Mouse (Mus musculus) MEL (cell line): ENCODE data around the gene Ergic2. TPM values are rescaled to one million over a fixed set of nuclear protein-coding genes. Genes with fewer than 3 reads are reported as not detected.

Experiments used
- DNase-seq: peaks from one replicate; pipeline ENCODE4 v3.0.0; 2011; ENCODE audit warnings: low read depth, low spot score
- H3K27ac ChIP-seq: 2 replicates; pipeline ENCODE4 v1.5.1; 2012; ENCODE audit warnings: low read depth, mild to moderate bottlenecking, control low read depth, low read length, moderate library complexity; ENCODE audit not compliant: control insufficient read depth
- H3K27me3 ChIP-seq, 2 experiments: fragments of 150-350 bp in 1 of 2; sonication (generic) in 1 of 2; 2 replicates each; pipeline ENCODE4 v1.6.1; 2012; ENCODE audit warnings: low read length in 2 of 2, mild to moderate bottlenecking in 2 of 2, improper control_type of control experiment in 1 of 2, moderate library complexity in 1 of 2; ENCODE audit not compliant: insufficient read depth in 2 of 2, control insufficient read depth in 1 of 2
- H3K36me3 ChIP-seq, 2 experiments: 2 replicates each; pipeline ENCODE4 v1.6.1; 2012 to 2014; ENCODE audit warnings: low read length in 2 of 2, improper control_type of control experiment in 1 of 2, inconsistent platforms in 1 of 2, mild to moderate bottlenecking in 1 of 2; ENCODE audit not compliant: insufficient read depth in 2 of 2, control insufficient read depth in 1 of 2
- H3K4me1 ChIP-seq, 2 experiments: fragments of 150-350 bp in 1 of 2; sonication (generic) in 1 of 2; 2 replicates each; pipeline ENCODE4 v1.6.1; 2012; ENCODE audit warnings: low read length in 2 of 2, improper control_type of control experiment in 1 of 2, mild to moderate bottlenecking in 1 of 2; ENCODE audit not compliant: insufficient read depth in 2 of 2, control insufficient read depth in 1 of 2
- H3K4me3 ChIP-seq, 2 experiments: fragments of 150-350 bp in 1 of 2; sonication (generic) in 1 of 2; 2 replicates each; pipeline ENCODE4 v1.5.1; 2012; ENCODE audit warnings: low read depth in 2 of 2, low read length in 2 of 2, mild to moderate bottlenecking in 2 of 2, moderate library complexity in 2 of 2, control low read depth in 1 of 2, improper control_type of control experiment in 1 of 2; ENCODE audit not compliant: control insufficient read depth in 1 of 2, insufficient read depth in 1 of 2
- H3K79me2 ChIP-seq: 2 replicates; pipeline ENCODE4 v1.6.1; 2012; ENCODE audit warnings: mild to moderate bottlenecking, low read length, moderate library complexity; ENCODE audit not compliant: control insufficient read depth, poor library complexity, insufficient read depth
- H3K9ac ChIP-seq: 2 replicates; pipeline ENCODE4 v1.6.1; 2012; ENCODE audit warnings: low read depth, mild to moderate bottlenecking, control low read depth, low read length, moderate library complexity; ENCODE audit not compliant: control insufficient read depth, poor library complexity, severe bottlenecking
- H3K9me3 ChIP-seq: fragments of 150-350 bp; sonication (generic); replicated peaks from 2 replicates; pipeline ENCODE4 v1.6.1; 2012; ENCODE audit warnings: mild to moderate bottlenecking, low read length, improper control_type of control experiment, moderate library complexity; ENCODE audit not compliant: insufficient read depth
- CHD1 ChIP-seq: IDR thresholded peaks from 2 replicates; pipeline ENCODE4 v1.6.1; 2012; ENCODE audit warnings: low read depth, mild to moderate bottlenecking, inconsistent platforms, low read length, improper control_type of control experiment
- CTCF ChIP-seq, 3 experiments: IDR thresholded peaks in 2 of 3; conservative IDR thresholded peaks in 1 of 3; 2 replicates each; pipeline ENCODE4 v1.5.1; 2011 to 2012; ENCODE audit warnings: low read length in 3 of 3, low read depth in 2 of 3, mild to moderate bottlenecking in 2 of 3, improper control_type of control experiment in 1 of 3, inconsistent platforms in 1 of 3, mixed read lengths in 1 of 3, moderate library complexity in 1 of 3; ENCODE audit not compliant: control insufficient read depth in 1 of 3, insufficient read depth in 1 of 3, poor library complexity in 1 of 3, severe bottlenecking in 1 of 3
- EP300 ChIP-seq, 2 experiments: IDR thresholded peaks; 2 replicates each; pipeline ENCODE4 v1.6.1; 2011; ENCODE audit warnings: improper control_type of control experiment in 2 of 2, low read length in 2 of 2, low read depth in 1 of 2, mild to moderate bottlenecking in 1 of 2
- GABPA ChIP-seq: IDR thresholded peaks from 2 replicates; pipeline ENCODE4 v1.6.1; 2012; ENCODE audit warnings: low read depth, mild to moderate bottlenecking, inconsistent platforms, low read length, improper control_type of control experiment, moderate library complexity
- HCFC1 ChIP-seq: IDR thresholded peaks from 2 replicates; pipeline ENCODE4 v1.6.1; 2012; ENCODE audit warnings: low read depth, mild to moderate bottlenecking, inconsistent platforms, low read length, improper control_type of control experiment, moderate library complexity
- JUND ChIP-seq: IDR thresholded peaks from 2 replicates; pipeline ENCODE4 v1.6.1; 2011; ENCODE audit warnings: low read depth, mild to moderate bottlenecking, improper control_type of control experiment, low read length
- MAFK ChIP-seq: IDR thresholded peaks from 2 replicates; pipeline ENCODE4 v1.6.1; 2011; ENCODE audit warnings: low read depth, mild to moderate bottlenecking, low read length, improper control_type of control experiment, borderline replicate concordance
- POLR2AphosphoS5 ChIP-seq: IDR thresholded peaks from 2 replicates; pipeline ENCODE4 v1.6.1; 2012; ENCODE audit warnings: low read depth, borderline replicate concordance, mild to moderate bottlenecking, inconsistent platforms, low read length, moderate library complexity, mixed read lengths
- RAD21 ChIP-seq: IDR thresholded peaks from 2 replicates; pipeline ENCODE4 v1.6.1; 2011; ENCODE audit warnings: mild to moderate bottlenecking, low read depth, low read length, improper control_type of control experiment
- TBP ChIP-seq: IDR thresholded peaks from 2 replicates; pipeline ENCODE4 v1.8.0; 2011; ENCODE audit warnings: low read depth, low read length, improper control_type of control experiment
- TCF12 ChIP-seq: IDR thresholded peaks from 2 replicates; pipeline ENCODE4 v1.6.1; 2014; ENCODE audit warnings: low read depth, mild to moderate bottlenecking, inconsistent platforms, low read length, improper control_type of control experiment, moderate library complexity
- USF2 ChIP-seq, 2 experiments: IDR thresholded peaks; 2 replicates each; pipeline ENCODE4 v1.6.1; 2011 to 2012; ENCODE audit warnings: improper control_type of control experiment in 2 of 2, low read length in 2 of 2, borderline replicate concordance in 1 of 2, inconsistent platforms in 1 of 2, low read depth in 1 of 2, mild to moderate bottlenecking in 1 of 2; ENCODE audit not compliant: insufficient read depth in 1 of 2
- ZC3H11A ChIP-seq: IDR thresholded peaks from 2 replicates; pipeline ENCODE4 v1.6.1; 2012; ENCODE audit warnings: low read depth, mild to moderate bottlenecking, inconsistent platforms, low read length, improper control_type of control experiment
- ZMIZ1 ChIP-seq: IDR thresholded peaks from 2 replicates; pipeline ENCODE4 v1.6.1; 2012; ENCODE audit warnings: low read depth, mild to moderate bottlenecking, inconsistent platforms, low read length, improper control_type of control experiment, moderate library complexity
- ZNF384 ChIP-seq: IDR thresholded peaks from 2 replicates; pipeline ENCODE4 v1.6.1; 2012; ENCODE audit warnings: low read depth, mild to moderate bottlenecking, inconsistent platforms, low read length, improper control_type of control experiment
- polyA plus RNA-seq, 2 experiments: library from polyadenylated mRNA; stranded (reverse) in 1 of 2; unstranded in 1 of 2; fragments of >175 nt in 1 of 2; fragments of >200 nt in 1 of 2; gene quantifications; 2 replicates each; pipeline versions ENCODE4 v1.2.1 to v1.2.4; 2012; ENCODE audit warnings: low replicate concordance in 2 of 2, low read depth in 1 of 2; ENCODE audit not compliant: insufficient read length in 2 of 2, insufficient read depth in 1 of 2, missing spikeins in 1 of 2
- total RNA-seq: library from RNA; depleted of rRNA; stranded (reverse); fragments of 300-350 nt; gene quantifications from 2 replicates; pipeline ENCODE4 v1.2.3, GENCODE M21; 2012

The Ergic2 gene
- total and polyA plus RNA-seq, 3 experiments = 41.8 to 84.9 TPM; not detected in 1

- Histone ChIP-seq H3K27ac (no peak overlapping the region), H3K27me3 (no peaks in the 10 kb centered on the region; a peak in 3 of 4 replicates), H3K9ac (no peak overlapping the region), H3K4me3 (no peak overlapping the region), H3K4me1 (no peaks in the 10 kb centered on the region), H3K36me3 (no peaks in the 10 kb centered on the region), H3K79me2 (no peaks in the 10 kb centered on the region), H3K9me3 (no peaks in the 10 kb centered on the region)
- no peak for DNase-seq
- TF ChIP-seq POLR2AphosphoS5 (no peak), JUND (no peak), CTCF (IDR thresholded peaks at IDR 0.05 in 2 of 3, conservative IDR thresholded peaks at IDR 0.05 in 1 of 3; ENCODE audit: control insufficient read depth in 1 of 3, insufficient read depth in 1 of 3, low read depth in 2 of 3, low read length in 3 of 3, poor library complexity in 1 of 3, severe bottlenecking in 1 of 3) (no peak), TBP (no peak), CHD1 (no peak), HCFC1 (no peak), USF2 (IDR thresholded peaks at IDR 0.05; ENCODE audit: borderline replicate concordance in 1 of 2, insufficient read depth in 1 of 2, low read depth in 1 of 2, low read length in 2 of 2) (no peak), ZMIZ1 (no peak), GABPA (no peak), TCF12 (no peak)
Observed at GRCm38 (mm10) chr6:148259074-148259473, 46.9 kb upstream of the Ergic2 start.

- Histone ChIP-seq H3K79me2 (no peaks in the 10 kb centered on the region), H3K4me1 (no peaks in the 10 kb centered on the region), H3K36me3 (no peaks in the 10 kb centered on the region), H3K27ac (no peak overlapping the region), H3K9me3 (no peaks in the 10 kb centered on the region), H3K4me3 (no peak overlapping the region), H3K9ac (no peak overlapping the region), H3K27me3 (no peaks in the 10 kb centered on the region; a peak in 3 of 4 replicates)
- DNase-seq = no peak
- TF ChIP-seq ZNF384 (no peak), MAFK (no peak), CHD1 (no peak)
Observed at GRCm38 (mm10) chr6:148257805-148258204, 45.6 kb upstream of the Ergic2 start.

GRCm38 (mm10) chr6:148256109-148256508 is 43.9 kb upstream of the Ergic2 start:
- H3K4me3 ChIP-seq = no peak overlapping the region
- H3K4me1 ChIP-seq = no peaks in the 10 kb centered on the region
- TF ChIP-seq EP300 (IDR thresholded peaks at IDR 0.05; ENCODE audit: low read depth in 1 of 2, low read length in 2 of 2) = no peak
- TF ChIP-seq RAD21 = no peak
- TF ChIP-seq ZC3H11A = no peak
- TF ChIP-seq, all 39 proteins: peak for 0
- Histone ChIP-seq H3K27ac (no peak overlapping the region), H3K27me3 (peaks cover 0 to 2% of the 10 kb centered on the region in 2 experiments; a peak in 3 of 4 replicates), H3K9me3 (no peaks in the 10 kb centered on the region), H3K9ac (no peak overlapping the region), H3K36me3 (no peaks in the 10 kb centered on the region), H3K79me2 (no peaks in the 10 kb centered on the region)
- DNase-seq = no peak
